Mouse (Mus musculus) megakaryocyte-erythroid progenitor cell, adult 5-6 weeks (primary cell): ENCODE results near the gene Hivep3. TPM values are rescaled to one million over a fixed set of nuclear protein-coding genes. Genes with fewer than 3 reads are reported as not detected.

Experiments
- ATAC-seq: replicated peaks from 2 replicates; pipeline ENCODE4 v1.8.0; 2016; ENCODE audit warnings: mild to moderate bottlenecking, inconsistent platforms; ENCODE audit not compliant: severe bottlenecking, poor library complexity, low FRiP score, low TSS enrichment
- total RNA-seq, 2 experiments: library from RNA; stranded (forward) in 1 of 2; stranded (reverse) in 1 of 2; fragments of 200-1000, 215-1000 nt in 1 of 2; fragments of >200 nt in 1 of 2; fragmentation: Nextera tagmentation in 1 of 2; gene quantifications; 2 replicates each; pipeline ENCODE4 v1.2.3; 2014 to 2017

The Hivep3 gene
- total RNA-seq, 2 experiments from 2014 or later = 2.5 to 2.9 TPM

DNA sequence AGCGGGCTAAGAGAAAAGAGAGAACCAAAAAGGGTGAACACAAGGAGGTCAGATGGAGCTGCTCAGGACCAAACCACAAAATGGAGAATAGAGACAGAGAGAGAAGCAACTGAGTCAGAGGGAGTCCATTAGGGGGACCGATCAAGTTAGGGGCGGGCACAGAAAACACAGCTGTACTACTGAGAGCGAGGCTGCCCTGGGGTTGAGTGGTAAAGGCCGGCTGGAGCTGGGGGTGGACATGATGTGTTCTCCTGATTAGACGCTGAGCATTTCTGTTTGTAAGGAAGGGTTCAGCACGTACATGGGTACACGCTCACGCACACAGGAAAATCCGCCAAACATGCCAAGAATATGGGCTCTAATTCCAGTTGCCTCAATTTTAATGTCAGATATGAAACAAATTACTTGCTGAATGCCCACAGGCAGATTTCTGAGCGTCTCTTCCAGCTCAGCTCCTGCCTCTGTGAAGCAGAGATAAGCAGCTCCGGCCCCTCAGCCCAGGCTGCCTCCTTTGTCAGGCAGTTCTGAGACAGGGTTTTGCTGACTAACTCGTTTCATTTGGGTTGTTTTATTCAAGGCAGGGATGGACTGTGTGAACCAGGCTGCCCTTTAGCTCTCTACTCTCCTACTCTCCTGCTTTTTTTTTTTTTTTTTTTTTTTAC lies 161.3 kb downstream of the Hivep3 start:
- peak; percentile 97 for ATAC-seq

DNA sequence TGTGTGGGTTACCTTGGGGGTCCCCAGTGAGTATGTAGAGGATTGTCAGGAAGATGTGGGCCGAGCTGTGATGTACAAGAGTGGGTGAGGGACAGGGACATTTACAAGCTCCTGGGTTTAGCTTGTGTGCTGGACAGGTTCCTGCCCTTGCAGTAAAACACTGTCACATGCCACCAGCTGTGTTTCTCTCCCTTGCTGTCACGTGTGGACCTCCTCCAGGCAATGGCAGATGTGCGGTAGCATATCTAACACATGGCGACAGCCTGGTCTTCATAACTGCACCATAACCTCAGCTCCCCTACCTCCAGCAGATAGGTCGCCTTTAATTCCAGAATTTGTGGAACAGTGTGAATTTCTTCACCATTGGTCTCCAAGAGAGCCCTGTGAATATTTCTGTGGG lies 161.9 kb downstream of the Hivep3 start:
- peak; percentile 28; the same call in 1 of the 2 replicates for ATAC-seq

DNA sequence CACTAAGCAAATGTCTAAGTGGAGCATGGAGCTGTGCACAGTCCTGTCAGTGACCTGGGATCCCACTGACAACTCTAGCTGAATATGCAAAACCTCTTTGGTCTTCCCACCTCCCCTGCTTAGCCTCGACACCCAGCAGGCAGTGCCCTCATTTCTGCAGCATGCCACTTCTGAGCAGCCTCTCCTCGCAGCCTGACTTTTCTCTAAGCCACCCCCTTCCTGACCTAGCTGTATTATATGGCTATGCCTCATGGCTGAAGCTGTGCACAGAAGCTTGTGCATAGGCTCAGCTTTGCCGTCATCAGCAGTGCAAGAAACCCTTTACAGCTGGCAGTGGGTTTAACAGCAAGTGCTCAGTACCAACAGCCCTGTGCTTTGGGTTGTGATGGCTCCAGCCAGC lies 163.0 kb downstream of the Hivep3 start:
- no peak for ATAC-seq

DNA sequence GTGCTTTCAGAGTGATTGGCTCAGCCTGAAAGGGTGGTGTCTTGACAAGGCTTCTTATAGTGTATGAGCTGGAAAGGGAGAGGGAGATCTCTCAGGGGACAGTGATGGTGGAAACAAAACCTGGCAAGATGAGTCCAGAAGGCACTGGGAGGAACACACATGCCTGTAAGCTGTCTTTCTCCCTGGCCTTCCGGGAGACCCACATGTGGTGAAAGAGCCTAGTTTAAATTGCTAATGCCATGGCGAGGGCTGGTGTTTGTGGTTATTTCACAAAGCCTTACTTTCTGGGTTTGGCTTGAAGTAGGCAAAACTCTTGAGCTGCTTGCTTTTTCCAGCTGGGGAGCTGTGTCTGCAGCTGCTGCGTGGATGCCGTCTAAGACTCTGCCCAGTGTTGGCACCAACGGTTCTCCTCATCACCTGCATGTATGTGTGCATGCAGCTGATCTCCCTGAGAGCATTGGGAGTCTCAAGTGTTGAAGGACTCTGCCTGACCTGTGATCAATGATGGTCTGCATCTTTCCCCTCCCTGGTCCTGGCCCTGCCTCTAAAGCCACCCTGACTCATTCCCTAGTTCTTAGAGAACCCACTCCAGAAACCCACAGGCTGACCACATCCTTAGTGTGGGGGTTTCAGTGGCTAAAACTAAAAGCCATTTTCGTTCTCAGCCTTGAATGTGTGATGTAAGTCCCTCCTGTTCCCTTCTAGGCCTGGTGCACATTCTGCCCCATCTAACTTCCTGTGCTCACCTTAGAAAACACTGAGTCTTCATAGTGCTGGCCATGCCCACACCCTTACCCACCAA lies 163.7 kb downstream of the Hivep3 start:
- no peak for ATAC-seq

DNA sequence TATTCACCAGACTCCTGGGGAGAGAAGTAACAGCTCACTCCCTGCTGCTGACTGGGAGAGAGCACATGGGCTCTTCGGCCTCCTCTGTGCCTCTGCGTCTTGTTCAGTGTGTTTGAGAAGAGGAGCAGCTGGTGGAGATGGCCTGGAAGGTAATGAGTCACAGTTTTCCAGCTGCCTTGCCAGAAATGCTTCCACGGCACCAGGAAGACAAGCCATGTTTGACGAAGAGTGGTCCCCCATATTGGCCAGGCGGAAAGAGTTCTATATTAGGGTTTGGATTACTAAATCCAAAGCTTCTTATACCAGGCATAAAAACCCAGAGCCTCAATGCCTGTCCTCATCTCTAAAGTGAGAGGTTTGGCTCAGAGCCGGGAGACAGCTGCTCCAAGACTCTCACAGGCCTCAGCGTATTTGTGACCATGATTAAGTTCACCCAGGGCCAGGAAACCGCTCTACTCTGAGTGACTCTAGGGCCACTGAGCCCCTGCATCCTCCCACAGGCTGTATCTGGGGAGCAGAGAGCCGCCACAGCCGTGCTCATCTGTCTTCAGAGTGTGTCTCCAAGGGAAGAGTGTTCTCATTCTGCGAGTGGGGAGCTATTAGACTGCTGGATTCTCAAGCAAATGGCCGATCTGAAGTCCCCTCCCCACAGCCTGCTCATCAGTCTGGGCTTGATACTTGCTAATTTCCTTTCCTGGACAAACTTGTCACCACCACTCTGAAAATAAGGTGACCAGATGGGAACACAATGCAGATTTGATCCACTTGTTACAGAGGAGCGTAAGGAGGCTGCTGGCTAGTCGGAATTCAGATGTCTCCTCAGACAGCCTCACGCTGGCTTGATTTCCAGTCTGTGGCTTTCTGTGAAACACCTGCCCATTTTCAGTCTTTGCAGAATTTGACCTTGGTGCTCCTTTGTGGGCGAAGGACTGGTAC lies 168.2 kb downstream of the Hivep3 start:
- ATAC-seq = no peak

DNA sequence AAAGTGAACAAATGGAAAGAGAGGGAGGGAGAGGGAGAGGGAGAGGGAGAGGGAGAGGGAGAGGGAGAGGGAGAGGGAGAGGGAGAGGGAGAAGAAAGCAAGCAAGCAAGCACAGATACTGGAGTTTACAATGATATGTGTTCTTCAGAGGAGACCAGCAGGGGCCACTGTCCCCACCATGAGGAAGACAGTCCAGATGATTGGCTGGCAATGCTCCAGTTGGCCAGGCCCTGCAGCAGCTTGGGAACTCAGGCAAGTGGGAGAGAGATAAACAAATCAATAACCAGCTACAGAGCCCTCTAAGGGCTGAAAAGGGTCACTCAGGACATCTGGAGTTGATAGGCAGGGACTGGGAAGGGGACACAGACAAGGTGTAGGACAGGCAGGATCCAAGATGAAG lies 169.7 kb downstream of the Hivep3 start:
- 0 out of 2 replicates have a peak, but pooled peaks have one; percentile 41 for ATAC-seq

DNA sequence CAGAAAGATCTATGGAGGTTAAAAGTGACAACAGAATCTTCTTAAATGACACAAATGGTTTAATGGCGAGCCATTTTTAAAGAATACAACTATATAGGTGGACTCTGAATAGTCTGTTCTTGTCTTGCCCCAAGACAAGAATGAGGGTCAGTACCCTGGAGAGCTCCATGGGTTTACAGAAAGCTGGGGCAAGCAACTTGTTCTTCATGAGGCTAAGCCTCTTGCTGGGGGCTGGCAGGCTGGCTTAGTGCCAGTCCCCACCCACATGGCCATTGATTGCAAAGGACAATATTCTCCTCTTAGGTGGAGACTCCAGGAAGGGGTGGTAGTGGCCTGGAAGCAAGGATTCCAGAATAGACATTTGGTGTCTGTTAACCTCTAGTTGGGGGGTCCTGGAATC lies 170.2 kb downstream of the Hivep3 start:
- ATAC-seq = no peak

DNA sequence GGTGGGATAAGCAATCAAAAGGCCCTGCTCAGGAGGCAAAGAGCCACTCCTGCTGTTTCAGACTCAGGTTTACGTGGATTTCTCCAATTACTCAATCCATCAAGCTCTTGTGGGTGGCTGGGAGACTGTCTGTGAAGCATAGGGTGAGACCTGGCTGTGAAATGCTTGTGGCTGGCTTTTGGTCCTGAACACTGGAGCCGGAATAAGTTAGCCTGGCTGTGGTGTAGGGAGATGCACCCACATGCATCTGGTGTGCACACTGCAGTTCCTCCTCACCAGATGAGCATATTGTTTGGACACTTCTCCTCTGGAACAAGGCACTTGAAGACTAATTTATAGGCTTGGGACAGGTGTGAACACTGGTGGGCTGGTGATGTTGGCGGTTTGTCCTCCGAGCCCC lies 170.7 kb downstream of the Hivep3 start:
- ATAC-seq = no peak

DNA sequence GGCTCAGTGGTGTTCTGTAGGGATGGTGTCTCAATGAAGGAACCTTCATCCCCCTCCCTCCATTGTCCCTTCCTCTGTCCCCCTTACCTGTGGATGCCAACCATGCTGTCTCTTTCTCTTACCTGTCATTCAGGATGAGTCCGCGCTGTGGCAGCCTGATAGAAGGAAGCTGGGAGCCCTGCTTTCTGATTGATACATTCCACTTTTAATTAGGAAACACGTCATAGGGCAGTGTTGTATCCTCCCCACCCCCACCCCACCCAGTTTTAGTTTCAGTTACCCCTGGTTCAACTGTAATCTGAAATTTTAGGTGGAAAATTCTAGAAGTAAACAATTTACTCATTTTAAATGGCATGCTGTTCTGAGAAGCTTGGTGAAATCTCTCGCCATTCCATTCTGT lies 173.5 kb downstream of the Hivep3 start:
- ATAC-seq = no peak

DNA sequence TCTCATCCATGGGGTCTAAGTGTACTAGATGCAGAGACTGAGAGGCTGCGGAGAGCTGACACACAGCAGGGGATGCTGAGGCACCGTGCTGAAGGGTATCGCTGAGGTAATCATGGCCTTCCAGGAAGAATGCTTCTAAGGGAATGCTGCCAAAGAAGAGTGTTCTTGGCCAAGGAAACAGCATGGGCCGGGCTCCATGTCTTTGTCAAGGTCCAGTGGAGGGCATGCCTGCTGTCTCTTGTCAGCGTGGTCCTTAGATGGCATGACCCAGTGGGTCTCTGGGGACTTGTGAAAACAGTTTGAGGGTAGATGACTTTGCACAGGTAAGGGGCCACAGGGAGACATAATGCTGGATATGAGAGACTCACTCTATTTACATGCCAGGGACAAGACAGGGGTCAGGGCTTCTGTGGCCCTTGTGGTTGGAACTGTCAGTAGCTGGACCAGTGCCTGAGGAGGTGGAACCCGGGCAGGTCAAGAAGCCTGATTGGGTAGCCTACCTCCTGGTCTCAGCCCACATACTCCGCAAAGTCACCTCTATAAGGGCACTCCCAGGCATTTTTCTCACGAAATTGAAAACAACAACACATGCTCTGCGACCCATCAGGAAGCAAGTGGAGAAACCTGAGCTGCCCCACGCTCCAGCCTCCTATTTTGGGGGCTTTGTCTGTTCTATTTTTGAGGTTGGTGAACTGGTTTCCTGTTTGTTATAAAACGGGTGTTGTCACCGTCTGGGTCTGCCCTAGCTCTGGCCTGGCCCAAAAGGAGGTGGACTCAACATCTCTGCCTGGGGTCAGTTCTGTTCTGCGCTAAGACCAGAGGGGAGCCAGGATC lies 177.7 kb downstream of the Hivep3 start:
- no peak for ATAC-seq

DNA sequence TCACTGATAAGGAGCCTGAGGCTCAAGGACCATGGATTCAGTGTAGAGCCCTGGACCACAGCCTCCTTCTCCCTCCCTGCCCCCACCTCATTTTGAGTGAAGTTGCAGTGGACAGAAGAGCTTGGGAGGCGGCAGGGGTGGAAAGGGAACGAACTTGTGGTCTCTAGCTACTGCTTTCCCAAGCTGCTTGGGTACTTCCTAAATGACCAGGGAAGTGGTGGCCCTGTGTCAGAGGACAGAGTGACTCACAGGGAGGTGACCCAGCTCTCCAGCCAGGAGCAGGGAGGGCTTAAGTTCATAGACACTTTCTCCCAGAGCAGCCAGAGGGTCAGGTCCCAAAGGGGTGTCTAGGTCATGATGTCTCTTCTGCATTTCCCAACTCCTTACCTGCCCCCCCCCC lies 178.6 kb downstream of the Hivep3 start:
- no peak for ATAC-seq

DNA sequence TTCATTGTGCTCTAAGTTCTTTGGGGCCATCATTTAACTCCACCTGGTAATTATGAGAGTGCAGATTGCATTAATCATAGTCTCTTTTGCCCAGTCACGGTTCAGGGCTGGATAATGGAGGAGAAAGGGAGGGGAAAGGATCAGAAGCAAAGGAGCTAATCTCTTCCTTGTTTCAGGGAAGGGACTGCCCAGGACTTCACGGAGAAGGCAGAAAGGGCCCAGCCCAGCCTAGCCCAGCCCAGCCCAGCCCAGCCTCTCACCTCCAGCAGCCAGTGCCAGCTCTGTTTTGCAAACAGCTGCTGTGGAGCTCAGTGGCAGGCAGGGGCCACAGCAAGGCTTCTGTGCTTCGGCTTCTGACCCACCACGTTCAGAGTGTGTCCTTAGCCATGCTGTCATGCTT lies 180.6 kb downstream of the Hivep3 start:
- no peak for ATAC-seq

DNA sequence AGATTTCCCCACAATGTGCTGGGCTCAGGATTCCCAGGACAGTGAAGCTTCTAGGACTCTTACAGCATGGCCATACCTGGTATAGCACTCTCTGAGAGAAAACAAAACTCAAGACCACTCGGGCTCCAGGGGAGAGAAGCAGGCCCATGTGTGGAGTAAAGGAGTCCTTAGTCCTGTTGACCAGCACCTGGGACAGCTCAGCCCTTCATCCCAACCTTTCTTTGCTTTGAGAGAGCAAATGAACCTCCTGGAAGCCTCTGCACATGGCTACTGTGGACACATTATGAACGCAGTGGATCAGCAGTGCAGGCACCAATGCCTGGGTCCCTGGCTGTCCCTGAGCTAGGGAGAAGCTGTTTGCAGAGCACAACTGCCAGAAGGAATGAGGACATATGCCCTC lies 181.5 kb downstream of the Hivep3 start:
- ATAC-seq = no peak

DNA sequence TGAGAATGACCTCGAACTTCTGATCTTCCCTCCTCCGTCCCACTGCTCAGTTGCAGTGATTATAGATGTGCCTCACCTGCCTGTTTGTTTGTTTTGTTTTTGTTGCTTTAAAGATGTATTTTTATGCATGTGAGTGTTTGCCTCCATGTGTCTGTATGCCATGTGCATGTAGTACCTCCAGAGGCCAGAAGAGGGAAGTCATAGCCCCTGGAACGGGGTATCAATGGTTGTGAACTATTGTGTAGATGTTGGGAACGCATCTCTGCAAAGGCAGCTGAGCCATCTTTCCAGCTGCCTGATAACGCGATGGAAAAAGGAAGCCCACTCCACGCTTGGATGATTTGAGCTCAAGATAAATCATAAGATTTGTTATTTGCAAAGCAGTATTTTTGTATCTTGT lies 183.9 kb downstream of the Hivep3 start:
- ATAC-seq = no peak

DNA sequence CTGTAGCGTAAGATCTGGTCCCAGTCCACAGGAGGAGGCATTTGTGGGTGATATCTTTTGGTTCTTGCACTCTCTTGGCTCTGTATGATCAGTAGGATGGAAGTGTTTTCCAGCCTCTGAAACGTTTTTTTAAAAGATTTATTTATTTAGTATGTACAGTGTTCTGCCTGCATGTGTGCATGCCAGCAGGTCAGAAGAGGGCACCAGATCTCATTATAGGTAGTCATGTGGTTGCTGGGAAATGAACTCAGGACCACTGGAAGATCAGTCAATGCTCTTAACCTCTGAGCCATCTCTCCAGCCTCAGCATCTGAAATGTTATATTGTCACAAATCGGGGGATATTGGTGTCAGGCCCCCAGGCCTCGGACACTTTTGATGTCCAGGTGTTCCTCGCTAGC lies 185.8 kb downstream of the Hivep3 start:
- no peak for ATAC-seq

DNA sequence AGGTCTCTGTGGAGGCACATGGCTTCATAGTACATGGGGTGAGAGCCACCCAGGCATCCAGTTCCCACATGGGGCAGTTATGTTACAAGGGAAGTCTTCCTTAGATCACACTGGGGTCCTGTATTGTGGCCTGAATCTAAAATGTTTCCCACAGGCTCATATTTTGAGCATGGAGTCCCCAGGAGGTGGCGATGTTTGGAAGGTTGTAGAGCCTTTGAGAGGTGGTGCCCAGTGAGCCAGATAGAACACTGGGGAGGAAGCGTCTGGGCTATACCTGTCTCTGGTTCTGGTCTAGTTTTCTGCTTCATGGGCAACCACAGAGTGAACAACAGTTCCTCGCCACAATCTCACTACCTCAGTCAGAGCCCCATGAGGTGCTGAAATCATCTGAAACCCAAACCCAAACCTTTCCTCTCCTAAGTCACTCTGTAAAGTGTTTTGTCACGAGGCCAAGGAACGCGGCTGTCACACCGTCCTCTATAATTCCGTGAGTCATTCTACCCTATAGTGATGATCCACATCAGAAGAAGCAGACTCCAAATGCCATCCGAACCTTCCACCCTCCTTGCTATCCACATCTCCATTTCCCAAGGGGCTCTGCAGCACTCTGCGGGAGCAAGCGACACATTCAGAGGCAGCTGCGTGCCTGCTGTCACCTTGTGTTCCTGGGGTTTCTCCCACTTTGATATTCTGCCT lies 187.6 kb downstream of the Hivep3 start:
- ATAC-seq = no peak

DNA sequence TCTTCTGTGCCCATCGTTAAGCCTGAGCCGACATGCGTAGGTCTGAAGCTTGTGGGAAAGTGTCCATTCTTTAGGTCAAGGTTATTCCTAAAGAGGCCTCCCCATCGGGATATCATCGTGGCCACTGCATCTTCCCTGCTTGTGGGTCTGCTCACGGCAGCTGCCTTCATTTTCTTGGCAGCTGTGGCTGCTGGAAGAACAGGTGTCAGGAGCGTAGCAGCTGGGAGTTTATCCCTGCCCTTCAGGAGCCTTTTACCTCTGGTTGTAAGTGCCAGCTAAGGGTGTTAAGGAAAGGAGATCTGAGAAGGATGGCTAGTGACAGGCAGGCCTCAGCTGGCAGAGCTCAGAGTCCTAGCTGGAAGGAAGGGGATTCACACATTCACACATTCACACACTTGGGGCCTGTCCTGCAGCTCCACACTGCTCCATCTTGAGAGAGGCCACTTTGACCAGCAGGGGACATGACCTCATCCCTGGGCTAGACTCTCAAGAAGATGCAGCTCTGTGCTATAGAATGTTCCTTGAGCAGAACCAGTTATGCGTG lies 188.2 kb downstream of the Hivep3 start:
- ATAC-seq = no peak

DNA sequence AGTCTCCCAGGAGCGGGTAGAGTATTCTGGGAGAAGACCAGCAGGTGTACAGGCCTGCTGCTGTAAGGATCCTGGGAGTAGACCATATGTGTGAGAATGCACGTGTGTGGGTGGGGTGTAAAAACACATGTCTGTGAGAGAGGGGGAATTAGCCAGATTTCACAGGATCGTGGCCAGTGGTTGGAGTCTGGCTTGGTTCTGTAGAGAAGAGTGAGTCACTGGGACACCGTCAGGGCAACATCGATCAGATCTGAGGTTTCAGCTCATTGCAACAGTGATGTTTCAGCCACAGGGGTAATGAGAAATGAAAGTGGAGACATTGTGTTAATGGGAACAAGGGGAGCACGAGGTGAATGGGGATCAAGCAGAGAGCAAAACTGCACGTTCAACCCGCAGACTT lies 189.4 kb downstream of the Hivep3 start:
- no peak for ATAC-seq
